Mouse (Mus musculus): Measurements from ENCODE around the gene Olfr1402. TPM values are rescaled to one million over a fixed set of nuclear protein-coding genes. Genes with fewer than 3 reads are reported as not detected.
A peak's percentile ranks its signal among the peaks of the same experiment; 100 is the strongest.

The Olfr1402 gene
- not detected in 2 replicates for polyA plus RNA-seq (2015; fragmentation: Nextera tagmentation; extraction: Ambion mirVana)

- Histone ChIP-seq H3K36me3 (no peaks in the 10 kb centered on the region), H3K9ac (no peak within 1 kb of the TSS), H3K4me3 (no peak within 1 kb of the TSS), H3K9me3 (no peaks in the 10 kb centered on the region), H3K4me2 (no peak within 1 kb of the TSS), H3K27me3 (no peaks in the 10 kb centered on the region), H3K27ac (no peak within 1 kb of the TSS), H3K4me1 (no peaks in the 10 kb centered on the region)
- no peak for ATAC-seq (ENCODE audit: borderline replicate concordance, extremely low read depth, low FRiP score, low TSS enrichment)
- WGBS, result 67% methylated on average over 1 of the region's 1 CpGs
These were observed at the start of gene Olfr1402 for GRCm38 (mm10) chr3:97421920-97422319. Gene Olfr1402, minus strand, starts transcription at chr3:97422020.

GRCm38 (mm10) chr3:97455286-97455685 lies 33.5 kb upstream of the Olfr1402 start:
- H3K4me2 ChIP-seq, result no peak overlapping the region
- H3K4me1 ChIP-seq, result no peaks in the 10 kb centered on the region
- H3K36me3 ChIP-seq, result no peaks in the 10 kb centered on the region
- H3K4me3 ChIP-seq, result no peak overlapping the region
- H3K27ac ChIP-seq, result no peak overlapping the region
- WGBS, result 78% methylated on average over 4 of the region's 4 CpGs
- H3K9me3 ChIP-seq, result no peaks in the 10 kb centered on the region
- no peak for ATAC-seq (ENCODE audit: borderline replicate concordance, extremely low read depth, low FRiP score, low TSS enrichment)
- H3K9ac ChIP-seq, result no peak overlapping the region
- H3K27me3 ChIP-seq, result no peaks in the 10 kb centered on the region

GRCm38 (mm10) chr3:97438619-97439018 lies 16.8 kb upstream of the Olfr1402 start:
- H3K4me3 ChIP-seq, result no peak overlapping the region
- H3K36me3 ChIP-seq, result no peaks in the 10 kb centered on the region
- H3K4me2 ChIP-seq, result no peak overlapping the region
- H3K9ac ChIP-seq, result no peak overlapping the region
- no peak for ATAC-seq (ENCODE audit: borderline replicate concordance, extremely low read depth, low FRiP score, low TSS enrichment)
- no peaks in the 10 kb centered on the region for H3K9me3 ChIP-seq
- H3K27ac ChIP-seq, result no peak overlapping the region
- no peaks in the 10 kb centered on the region for H3K4me1 ChIP-seq
- H3K27me3 ChIP-seq, result no peaks in the 10 kb centered on the region
- 86% methylated on average over 2 of the region's 2 CpGs for WGBS

GRCm38 (mm10) chr3:97394289-97394688 lies 27.5 kb downstream of the Olfr1402 start:
- peak; percentile 52; the same call in 1 of the 2 replicates for ATAC-seq (ENCODE audit: borderline replicate concordance, extremely low read depth, low FRiP score, low TSS enrichment)
- 14% methylated on average over 1 of the region's 1 CpGs for WGBS
- Histone ChIP-seq H3K27ac (no peak overlapping the region), H3K4me1 (no peaks in the 10 kb centered on the region), H3K9ac (no peak overlapping the region), H3K4me3 (no peak overlapping the region), H3K27me3 (no peaks in the 10 kb centered on the region), H3K36me3 (no peaks in the 10 kb centered on the region), H3K9me3 (no peaks in the 10 kb centered on the region), H3K4me2 (no peak overlapping the region)

- H3K9me3 ChIP-seq, result no peaks in the 10 kb centered on the region
- no peaks in the 10 kb centered on the region for H3K27me3 ChIP-seq
- H3K9ac ChIP-seq, result no peak overlapping the region
- no peak overlapping the region for H3K4me3 ChIP-seq
- 63% methylated on average over 5 of the region's 5 CpGs for WGBS
- no peak overlapping the region for H3K27ac ChIP-seq
- no peaks in the 10 kb centered on the region for H3K36me3 ChIP-seq
- ATAC-seq (ENCODE audit: borderline replicate concordance, extremely low read depth, low FRiP score, low TSS enrichment), result no peak
- H3K4me2 ChIP-seq, result no peak overlapping the region
- no peaks in the 10 kb centered on the region for H3K4me1 ChIP-seq
These were observed 28.7 kb downstream of the Olfr1402 start for GRCm38 (mm10) chr3:97393079-97393478.

- Histone ChIP-seq H3K36me3 (no peaks in the 10 kb centered on the region), H3K4me1 (no peaks in the 10 kb centered on the region), H3K4me2 (no peak overlapping the region), H3K9ac (no peak overlapping the region), H3K27me3 (no peaks in the 10 kb centered on the region), H3K4me3 (no peak overlapping the region), H3K9me3 (no peaks in the 10 kb centered on the region), H3K27ac (no peak overlapping the region)
- no peak for ATAC-seq (ENCODE audit: borderline replicate concordance, extremely low read depth, low FRiP score, low TSS enrichment)
These were observed 51.4 kb downstream of the Olfr1402 start for GRCm38 (mm10) chr3:97370382-97370781.

- ATAC-seq (ENCODE audit: borderline replicate concordance, extremely low read depth, low FRiP score, low TSS enrichment), result peak; percentile 98
- H3K4me1 ChIP-seq, result peaks cover 9% of the 10 kb centered on the region; the same call in 1 of the 2 replicates
- H3K36me3 ChIP-seq, result no peaks in the 10 kb centered on the region
- H3K4me2 ChIP-seq, result no peak overlapping the region
- H3K4me3 ChIP-seq, result no peak overlapping the region
- H3K9me3 ChIP-seq, result no peaks in the 10 kb centered on the region
- H3K9ac ChIP-seq, result no peak overlapping the region
- WGBS, result 21% methylated on average over 3 of the region's 3 CpGs
- H3K27ac ChIP-seq, result no peak overlapping the region
- H3K27me3 ChIP-seq, result no peaks in the 10 kb centered on the region
These were observed 58.3 kb downstream of the Olfr1402 start for GRCm38 (mm10) chr3:97363418-97364098.

- 79% methylated on average over 1 of the region's 1 CpGs for WGBS
These were observed 63.4 kb downstream of the Olfr1402 start for GRCm38 (mm10) chr3:97358448-97358847.

More at GRCm38 (mm10) chr3:97358448-97358847, 63.4 kb downstream of the Olfr1402 start:
- Histone ChIP-seq H3K27ac (no peak overlapping the region), H3K9ac (no peak overlapping the region), H3K9me3 (no peaks in the 10 kb centered on the region), H3K4me2 (no peak overlapping the region), H3K36me3 (no peaks in the 10 kb centered on the region), H3K27me3 (no peaks in the 10 kb centered on the region), H3K4me1 (peaks cover 9% of the 10 kb centered on the region; the same call in 1 of the 2 replicates), H3K4me3 (no peak overlapping the region)
- ATAC-seq (ENCODE audit: borderline replicate concordance, extremely low read depth, low FRiP score, low TSS enrichment), result no peak

Other genes starting within 250 kb of the Olfr1402 start
- 44.1 and 46.7 TPM in 2 replicates for gene Bcl9, start 124.1 kb downstream of the Olfr1402 start, polyA plus RNA-seq (2015; fragmentation: Nextera tagmentation; extraction: Ambion mirVana)
- 17.3 and 18.2 TPM in 2 replicates for gene Chd1l, start 188.2 kb upstream of the Olfr1402 start, polyA plus RNA-seq (2015; fragmentation: Nextera tagmentation; extraction: Ambion mirVana)
- gene Fmo5, start 206.8 kb upstream of the Olfr1402 start, polyA plus RNA-seq (2015; fragmentation: Nextera tagmentation; extraction: Ambion mirVana), result 3.0 and 3.2 TPM in 2 replicates
- 4.9 and 5.1 TPM in 2 replicates for gene Prkab2, start 236.2 kb upstream of the Olfr1402 start, polyA plus RNA-seq (2015; fragmentation: Nextera tagmentation; extraction: Ambion mirVana)

All from lung, embryonic 15.5 days (tissue).